Mouse (Mus musculus) kidney, adult 2 months (tissue): ENCODE measurements around the gene Stambp.

Experiments
- CTCF ChIP-seq: fragments of 200-500 bp; conservative IDR thresholded peaks from 2 replicates; pipeline ENCODE4 v1.5.1; 2011; ENCODE audit warnings: low read depth, mild to moderate bottlenecking, control low read depth, low read length, moderate library complexity, mixed read lengths; ENCODE audit not compliant: insufficient read depth, insufficient read length
- POLR2A ChIP-seq: fragments of 200-500 bp; IDR thresholded peaks from one replicate; pipeline ENCODE4 v1.6.1; 2011; ENCODE audit warnings: low read depth, low read length, control low read depth

GRCm38 (mm10) chr6:83619955-83620354, 47.4 kb upstream of the Stambp start:
- TF ChIP-seq POLR2A, result no peak
- no peak for TF ChIP-seq CTCF
